Mouse (Mus musculus) spleen, adult 2 months (tissue): ENCODE measurements around the gene Csdc2. TPM values are rescaled to one million over a fixed set of nuclear protein-coding genes. Genes with fewer than 3 reads are reported as not detected.
"Not testable (repeated sequence)": the region's sequence is repeated elsewhere in the genome, so short reads cannot be mapped to it uniquely, and the experiment has no call there.

Source experiments
- DNase-seq, 2 experiments: peaks; one replicate each; pipeline versions ENCODE4 v3.0.0 to v3.0.0-alpha.2; 2012 to 2021; ENCODE audit warnings: low spot score in 2 of 2, low read depth in 1 of 2
- H3K27ac ChIP-seq: fragments of 200-500 bp; 2 replicates; pipeline ENCODE4 v1.5.1; 2012; ENCODE audit warnings: low read length, inconsistent platforms; ENCODE audit not compliant: insufficient read depth
- H3K27me3 ChIP-seq: fragments of 200-500 bp; 2 replicates; pipeline ENCODE4 v1.6.1; 2012; ENCODE audit warnings: mild to moderate bottlenecking, moderate library complexity, low read length, inconsistent platforms; ENCODE audit not compliant: control insufficient read depth, insufficient read depth
- H3K36me3 ChIP-seq: fragments of 200-500 bp; 2 replicates; pipeline ENCODE4 v1.6.1; 2012; ENCODE audit warnings: mild to moderate bottlenecking, low read length, inconsistent platforms; ENCODE audit not compliant: control insufficient read depth, insufficient read depth
- H3K4me1 ChIP-seq: fragments of 200-500 bp; 2 replicates; pipeline ENCODE4 v1.6.1; 2011; ENCODE audit warnings: inconsistent platforms; ENCODE audit not compliant: control insufficient read depth, insufficient read depth, insufficient read length
- H3K4me3 ChIP-seq: fragments of 200-500 bp; 2 replicates; pipeline ENCODE4 v1.5.1; 2011; ENCODE audit warnings: mild to moderate bottlenecking, inconsistent platforms; ENCODE audit not compliant: insufficient read depth, insufficient read length; ENCODE audit errors: extremely low read depth
- CTCF ChIP-seq: fragments of 200-500 bp; IDR thresholded peaks from 2 replicates; pipeline ENCODE4 v1.5.1; 2011; ENCODE audit warnings: mild to moderate bottlenecking, inconsistent platforms; ENCODE audit not compliant: insufficient read depth, insufficient read length, insufficient replicate concordance; ENCODE audit errors: extremely low read depth
- POLR2A ChIP-seq: fragments of 200-500 bp; IDR thresholded peaks from 2 replicates; pipeline ENCODE4 v1.6.1; 2011; ENCODE audit warnings: low read depth, low read length, inconsistent platforms
- WGBS: fragments of 180-500 bp; shearing (Covaris S2); methylation state at CpG from one replicate; pipeline ENCODE4 v1.1.7; 2018; 5-methylcytosine and 5-hydroxymethylcytosine counted together
- polyA plus RNA-seq: library from polyadenylated mRNA; depleted of rRNA; stranded (reverse); fragments of >200 nt; gene quantifications from 2 replicates; pipeline ENCODE4 v1.2.3, GENCODE M21; 2012

Csdc2 gene
- polyA plus RNA-seq, 1 experiment, result 5.4 TPM

- H3K27ac ChIP-seq, result no peak overlapping the region
- DNase-seq, result no peak
- WGBS, result 89% methylated on average over 2 of the region's 2 CpGs
- H3K36me3 ChIP-seq, result peaks cover 25% of the 10 kb centered on the region
- no peak overlapping the region for H3K4me3 ChIP-seq
- H3K4me1 ChIP-seq, result no peaks in the 10 kb centered on the region
- no peak for TF ChIP-seq POLR2A
- no peak for TF ChIP-seq CTCF
- H3K27me3 ChIP-seq, result no peaks in the 10 kb centered on the region
Measured at GRCm38 (mm10) chr15:81896407-81896806, 40.2 kb upstream of the Csdc2 start.

- Histone ChIP-seq H3K27me3 (no peaks in the 10 kb centered on the region), H3K27ac (no peak overlapping the region), H3K4me3 (no peak overlapping the region), H3K36me3 (peaks cover 20% of the 10 kb centered on the region), H3K4me1 (no peaks in the 10 kb centered on the region)
- WGBS, result 93% methylated on average over 5 of the region's 5 CpGs
- TF ChIP-seq POLR2A (no peak), CTCF (no peak)
- no peak for DNase-seq
Measured at GRCm38 (mm10) chr15:81897607-81898285, 38.8 kb upstream of the Csdc2 start.

GRCm38 (mm10) chr15:81898751-81899150 is 37.8 kb upstream of the Csdc2 start:
- Histone ChIP-seq H3K27me3 (no peaks in the 10 kb centered on the region), H3K36me3 (peaks cover 22% of the 10 kb centered on the region), H3K4me3 (no peak overlapping the region), H3K27ac (no peak overlapping the region), H3K4me1 (no peaks in the 10 kb centered on the region)
- no peak for DNase-seq
- TF ChIP-seq POLR2A (no peak), CTCF (no peak)
- 91% methylated on average over 2 of the region's 2 CpGs for WGBS

- TF ChIP-seq POLR2A, result no peak
- peak; percentile 44; the same call in 1 of the 2 replicates for TF ChIP-seq CTCF
- H3K4me1 ChIP-seq, result no peaks in the 10 kb centered on the region
- peaks cover 19% of the 10 kb centered on the region for H3K36me3 ChIP-seq
- DNase-seq, result peak; percentile 29 to 66
- WGBS, result 38% methylated on average over 2 of the region's 2 CpGs
- H3K27me3 ChIP-seq, result no peaks in the 10 kb centered on the region
- H3K4me3 ChIP-seq, result no peak overlapping the region
- no peak overlapping the region for H3K27ac ChIP-seq
Measured at GRCm38 (mm10) chr15:81904939-81905338, 31.6 kb upstream of the Csdc2 start.

GRCm38 (mm10) chr15:81907953-81908352 is 28.6 kb upstream of the Csdc2 start:
- Histone ChIP-seq H3K27me3 (no peaks in the 10 kb centered on the region), H3K4me3 (no peak overlapping the region), H3K27ac (no peak overlapping the region), H3K36me3 (peaks cover 29% of the 10 kb centered on the region), H3K4me1 (no peaks in the 10 kb centered on the region)
- DNase-seq, result no peak
- TF ChIP-seq POLR2A (no peak), CTCF (no peak)
- 94% methylated on average over 8 of the region's 8 CpGs for WGBS

- H3K27ac ChIP-seq, DNase-seq: not testable (repeated sequence)
- 86% methylated on average over 4 of the region's 4 CpGs for WGBS
Measured at GRCm38 (mm10) chr15:81908767-81909166, 27.8 kb upstream of the Csdc2 start.

GRCm38 (mm10) chr15:81912498-81912897 is 24.1 kb upstream of the Csdc2 start:
- no peak overlapping the region for H3K27ac ChIP-seq
- H3K4me1 ChIP-seq, result no peaks in the 10 kb centered on the region
- H3K27me3 ChIP-seq, result no peaks in the 10 kb centered on the region
- 85% methylated on average over 2 of the region's 2 CpGs for WGBS
- DNase-seq, result no peak
- no peak overlapping the region for H3K4me3 ChIP-seq
- peaks cover 48% of the 10 kb centered on the region for H3K36me3 ChIP-seq
- TF ChIP-seq CTCF, result no peak
- no peak for TF ChIP-seq POLR2A

More at GRCm38 (mm10) chr15:81908767-81909166, 27.8 kb upstream of the Csdc2 start:
- H3K27me3 ChIP-seq, H3K4me1 ChIP-seq, H3K4me3 ChIP-seq: not testable (repeated sequence)
- peaks cover 33% of the 10 kb centered on the region for H3K36me3 ChIP-seq
